Mouse (Mus musculus) embryonic facial prominence, embryonic 12.5 days (tissue): ENCODE data around the gene Sst. TPM values are rescaled to one million over a fixed set of nuclear protein-coding genes. Genes with fewer than 3 reads are reported as not detected.
"Not testable (repeated sequence)": the region's sequence is repeated elsewhere in the genome, so short reads cannot be mapped to it uniquely, and the experiment has no call there.

Experiments used
- ATAC-seq: fragments of 200-750 bp; cut with Nextera tagmentation; 2 replicates; pipeline ENCODE4 v1.8.0; 2017; ENCODE audit not compliant: insufficient number of reproducible peaks, insufficient read depth, low FRiP score, low TSS enrichment
- H3K27ac ChIP-seq: fragments of 300-500 bp; sonication (generic); 2 replicates; pipeline ENCODE4 v1.5.1; 2016; ENCODE audit warnings: mild to moderate bottlenecking
- H3K27me3 ChIP-seq: fragments of 300-500 bp; sonication (generic); 2 replicates; pipeline ENCODE4 v1.6.1; 2016; ENCODE audit warnings: mild to moderate bottlenecking, moderate library complexity
- H3K36me3 ChIP-seq: fragments of 300-500 bp; sonication (generic); 2 replicates; pipeline ENCODE4 v1.6.1; 2016; ENCODE audit warnings: mild to moderate bottlenecking
- H3K4me1 ChIP-seq: fragments of 300-500 bp; sonication (generic); 2 replicates; pipeline ENCODE4 v1.6.1; 2016
- H3K4me2 ChIP-seq: fragments of 300-500 bp; sonication (generic); replicated peaks from 2 replicates; pipeline ENCODE4 v1.6.1; 2016; ENCODE audit warnings: mild to moderate bottlenecking, moderate library complexity
- H3K4me3 ChIP-seq: fragments of 300-500 bp; sonication (generic); 2 replicates; pipeline ENCODE4 v1.5.1; 2016; ENCODE audit warnings: mild to moderate bottlenecking
- H3K9ac ChIP-seq: fragments of 300-500 bp; sonication (generic); 2 replicates; pipeline ENCODE4 v1.6.1; 2016; ENCODE audit warnings: mild to moderate bottlenecking, moderate library complexity
- H3K9me3 ChIP-seq: fragments of 300-500 bp; sonication (generic); 2 replicates; pipeline ENCODE4 v1.6.1; 2016; ENCODE audit warnings: mild to moderate bottlenecking, moderate library complexity
- WGBS: fragments of 180-500 bp; shearing (Covaris S2); methylation state at CpG from one replicate; pipeline ENCODE4 v1.1.7; 2016; 5-methylcytosine and 5-hydroxymethylcytosine counted together
- polyA plus RNA-seq: library from polyadenylated mRNA; unstranded; fragments of >200 nt; fragmentation: Nextera tagmentation; extraction: Ambion mirVana; gene quantifications from 2 replicates; pipeline ENCODE4 v1.2.1, GENCODE M21; 2016

The Sst gene
- polyA plus RNA-seq, 1 experiment from 2014 or later: 9.7 TPM

GRCm38 (mm10) chr16:23908076-23909014 lies 17.6 kb upstream of the Sst start:
- H3K27ac ChIP-seq, H3K9ac ChIP-seq, H3K4me2 ChIP-seq, H3K36me3 ChIP-seq, H3K27me3 ChIP-seq, H3K9me3 ChIP-seq, H3K4me1 ChIP-seq, H3K4me3 ChIP-seq, ATAC-seq: not testable (repeated sequence)
- 82% methylated on average over 9 of the region's 9 CpGs for WGBS

DNA sequence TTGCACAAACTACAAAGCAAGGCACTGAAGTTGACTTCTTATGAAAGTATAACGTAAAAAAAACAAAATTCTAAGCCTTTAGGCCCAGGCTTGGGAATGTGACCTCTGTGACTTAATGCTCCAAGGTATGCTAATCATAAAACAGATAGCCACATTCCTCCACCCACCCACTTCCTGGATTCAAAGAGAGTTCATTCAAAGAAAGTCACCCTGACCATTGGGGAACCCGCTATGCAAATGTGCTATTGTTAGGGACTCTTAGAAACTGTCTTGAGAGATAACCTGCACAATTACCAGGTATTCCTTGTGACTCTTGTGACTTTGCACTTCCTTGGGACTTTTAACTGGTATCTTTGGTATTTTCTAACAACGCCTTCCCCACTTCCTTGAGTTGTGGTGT lies 15.8 kb upstream of the Sst start:
- not testable (repeated sequence) for H3K27ac ChIP-seq, H3K4me2 ChIP-seq, H3K9me3 ChIP-seq, H3K9ac ChIP-seq, H3K4me1 ChIP-seq, H3K4me3 ChIP-seq, H3K36me3 ChIP-seq, H3K27me3 ChIP-seq, ATAC-seq
- 90% methylated on average over 3 of the region's 3 CpGs for WGBS

GRCm38 (mm10) chr16:23901411-23901810 lies 10.7 kb upstream of the Sst start:
- no peak for ATAC-seq
- H3K9me3 ChIP-seq: no peaks in the 10 kb centered on the region

DNA sequence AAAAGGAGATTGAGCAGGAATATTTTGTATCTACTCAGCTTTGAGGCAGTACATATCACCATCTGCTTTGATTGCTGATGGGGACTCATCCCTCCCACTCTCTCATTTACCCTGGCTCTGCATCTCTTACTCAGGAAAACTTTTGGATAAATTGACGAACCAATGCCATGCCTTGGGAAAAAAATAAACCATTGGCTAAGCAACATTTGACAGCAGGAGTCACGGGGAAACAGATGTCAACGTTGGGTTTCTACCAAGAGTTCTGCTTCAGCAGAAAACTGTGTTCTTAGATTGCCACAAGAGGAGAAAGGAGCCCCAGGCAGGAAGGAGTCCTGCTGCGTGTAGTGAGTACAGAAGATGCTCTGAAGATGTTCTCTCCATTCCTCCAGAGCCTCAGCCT lies 9.3 kb upstream of the Sst start:
- H3K9ac ChIP-seq: no peak overlapping the region
- WGBS: 76% methylated on average over 4 of the region's 4 CpGs
- H3K4me2 ChIP-seq: no peak overlapping the region
- no peak for ATAC-seq
- no peak overlapping the region for H3K4me3 ChIP-seq
- peaks cover 15% of the 10 kb centered on the region for H3K4me1 ChIP-seq
- H3K36me3 ChIP-seq: no peaks in the 10 kb centered on the region
- H3K9me3 ChIP-seq: no peaks in the 10 kb centered on the region
- no peak overlapping the region for H3K27ac ChIP-seq
- H3K27me3 ChIP-seq: no peaks in the 10 kb centered on the region

More at GRCm38 (mm10) chr16:23901411-23901810, 10.7 kb upstream of the Sst start:
- WGBS: 90% methylated on average over 7 of the region's 7 CpGs
- Histone ChIP-seq H3K27me3 (no peaks in the 10 kb centered on the region), H3K4me1 (peaks cover 15% of the 10 kb centered on the region), H3K9ac (no peak overlapping the region), H3K4me2 (no peak overlapping the region), H3K27ac (no peak overlapping the region), H3K36me3 (no peaks in the 10 kb centered on the region), H3K4me3 (no peak overlapping the region)

DNA sequence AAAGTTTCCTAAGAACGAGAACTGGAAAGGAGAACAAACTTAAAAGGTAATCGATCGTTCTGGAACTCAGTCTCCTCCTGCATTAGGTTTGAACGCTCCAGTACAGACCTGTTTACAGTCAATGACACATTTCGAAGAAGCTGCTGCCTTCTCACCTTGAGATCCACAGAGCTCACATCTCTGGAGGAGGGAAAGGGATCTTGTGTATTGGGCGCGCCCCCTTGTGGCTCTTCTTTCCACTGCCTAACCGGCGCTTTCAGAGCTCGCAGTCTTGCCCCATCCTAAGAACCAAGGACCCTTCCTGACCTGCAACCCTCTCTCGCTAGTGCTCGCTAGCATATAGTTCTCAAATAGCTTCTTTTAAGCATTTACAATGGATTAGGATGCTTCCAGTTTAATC lies 8.1 kb upstream of the Sst start:
- WGBS: 9% methylated on average over 12 of the region's 12 CpGs

GRCm38 (mm10) chr16:23897984-23898586 lies 7.3 kb upstream of the Sst start:
- Histone ChIP-seq H3K36me3 (no peaks in the 10 kb centered on the region), H3K9me3 (no peaks in the 10 kb centered on the region), H3K4me3 (peak overlapping the region; percentile 17; the same call in 1 of the 2 replicates), H3K27me3 (no peaks in the 10 kb centered on the region), H3K4me2 (peak overlapping the region; percentile 46), H3K9ac (no peak overlapping the region), H3K4me1 (peaks cover 15% of the 10 kb centered on the region), H3K27ac (no peak overlapping the region)
- 13% methylated on average over 15 of the region's 15 CpGs for WGBS
- no peak for ATAC-seq

More for the DNA sequence above, 8.1 kb upstream of the Sst start:
- Histone ChIP-seq H3K4me2 (peak overlapping the region; percentile 46), H3K9ac (no peak overlapping the region), H3K27ac (no peak overlapping the region), H3K9me3 (no peaks in the 10 kb centered on the region), H3K4me1 (peaks cover 15% of the 10 kb centered on the region), H3K27me3 (no peaks in the 10 kb centered on the region), H3K36me3 (no peaks in the 10 kb centered on the region), H3K4me3 (no peak overlapping the region)
- ATAC-seq: no peak

GRCm38 (mm10) chr16:23897486-23897885 lies 6.7 kb upstream of the Sst start:
- no peak overlapping the region for H3K9ac ChIP-seq
- H3K27me3 ChIP-seq: peaks cover 3% of the 10 kb centered on the region; the same call in 1 of the 2 replicates
- no peaks in the 10 kb centered on the region for H3K36me3 ChIP-seq
- WGBS: 67% methylated on average over 5 of the region's 5 CpGs
- H3K4me3 ChIP-seq: no peak overlapping the region
- H3K9me3 ChIP-seq: no peaks in the 10 kb centered on the region
- peaks cover 15% of the 10 kb centered on the region for H3K4me1 ChIP-seq
- H3K4me2 ChIP-seq: no peak overlapping the region
- ATAC-seq: no peak
- no peak overlapping the region for H3K27ac ChIP-seq

DNA sequence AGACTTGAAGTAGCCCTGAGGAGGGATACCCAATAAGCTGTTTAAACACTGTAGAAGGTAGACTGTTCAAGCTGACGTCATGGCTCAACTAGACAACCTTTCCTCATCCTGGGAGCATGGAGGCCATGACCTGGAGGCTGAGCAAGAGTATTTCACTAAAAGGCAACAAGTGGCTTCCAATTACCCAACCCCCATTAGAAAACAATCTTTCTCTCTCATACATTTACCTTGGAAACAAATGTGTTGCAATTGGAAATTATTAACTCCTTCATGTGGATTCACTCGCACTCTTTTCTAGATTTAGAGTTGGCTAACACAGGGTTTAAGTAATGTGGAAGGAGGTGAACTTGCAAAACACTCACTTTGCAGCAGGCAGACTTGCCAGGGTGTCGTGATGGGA lies 4.4 kb upstream of the Sst start:
- Histone ChIP-seq H3K9me3 (no peaks in the 10 kb centered on the region), H3K4me1 (peaks cover 19% of the 10 kb centered on the region), H3K4me3 (no peak overlapping the region), H3K4me2 (no peak overlapping the region), H3K36me3 (no peaks in the 10 kb centered on the region), H3K27me3 (peaks cover 27% of the 10 kb centered on the region), H3K27ac (no peak overlapping the region), H3K9ac (no peak overlapping the region)
- WGBS: 77% methylated on average over 3 of the region's 3 CpGs
- no peak for ATAC-seq

DNA sequence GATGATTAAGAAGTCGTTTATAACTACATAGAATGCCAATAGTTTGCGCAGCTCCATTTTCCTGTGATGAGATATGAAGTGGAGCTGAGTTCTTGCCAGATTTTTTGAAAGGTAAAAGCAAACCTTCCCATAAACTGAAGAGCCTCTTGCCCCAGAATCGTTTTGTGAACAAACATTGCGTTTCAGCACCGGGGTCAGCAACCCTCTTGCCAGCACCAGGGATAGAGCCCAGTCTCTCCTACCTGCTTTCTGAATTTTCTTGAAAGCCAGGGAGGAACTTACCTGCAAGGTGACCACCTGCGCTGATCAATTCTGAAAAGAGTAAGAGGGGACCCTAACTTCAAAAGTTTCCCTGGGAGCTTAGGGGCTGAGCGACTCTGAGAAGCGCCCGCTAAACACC lies 607 bp downstream of the Sst start:
- Histone ChIP-seq H3K9me3 (no peaks in the 10 kb centered on the region), H3K27ac (no peak overlapping the region), H3K4me3 (no peak overlapping the region), H3K4me1 (peaks cover 4% of the 10 kb centered on the region; the same call in 1 of the 2 replicates), H3K9ac (no peak overlapping the region), H3K27me3 (peaks cover 35% of the 10 kb centered on the region), H3K4me2 (peak overlapping the region; percentile 16; the same call in 1 of the 2 replicates), H3K36me3 (no peaks in the 10 kb centered on the region)
- 8% methylated on average over 9 of the region's 9 CpGs for WGBS
- no peak for ATAC-seq

DNA sequence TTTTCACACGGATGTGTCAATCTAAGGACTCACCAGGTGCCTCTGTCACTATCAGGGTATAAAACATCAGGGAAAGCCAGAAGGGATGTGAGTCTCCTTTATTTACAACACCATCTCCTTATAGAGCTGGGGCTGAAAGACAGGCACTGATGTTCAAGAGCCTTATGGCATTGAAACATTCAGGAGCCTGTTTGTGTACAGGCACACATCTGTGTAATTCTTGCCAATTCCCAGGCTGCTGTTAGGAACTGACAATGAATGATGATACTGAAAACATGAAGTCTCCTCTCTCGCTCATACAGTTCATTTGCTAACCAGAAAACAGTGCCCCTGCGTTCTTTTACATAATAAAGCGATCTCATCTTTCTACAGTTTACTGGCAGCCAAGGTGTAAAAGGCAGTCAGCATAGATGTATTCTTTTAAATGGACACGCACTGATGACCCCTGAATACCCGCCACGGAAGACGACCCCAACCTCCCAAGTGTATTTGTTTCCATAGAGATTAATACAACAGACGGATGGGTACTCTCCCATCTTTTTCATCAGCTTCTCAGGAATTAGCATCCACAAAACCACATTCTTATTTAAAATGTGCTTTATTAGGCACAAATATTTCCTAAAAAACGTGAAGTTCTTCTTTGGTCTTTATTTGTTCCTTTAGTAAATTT lies 2.7 kb downstream of the Sst start:
- H3K4me3 ChIP-seq: no peak overlapping the region
- H3K4me2 ChIP-seq: no peak overlapping the region
- WGBS: 75% methylated on average over 10 of the region's 10 CpGs
- H3K27ac ChIP-seq: no peak overlapping the region
- no peak for ATAC-seq
- H3K36me3 ChIP-seq: no peaks in the 10 kb centered on the region
- no peaks in the 10 kb centered on the region for H3K9me3 ChIP-seq
- peaks cover 35% of the 10 kb centered on the region for H3K27me3 ChIP-seq
- no peak overlapping the region for H3K9ac ChIP-seq
- peaks cover 4% of the 10 kb centered on the region; the same call in 1 of the 2 replicates for H3K4me1 ChIP-seq

GRCm38 (mm10) chr16:23885098-23885497 lies 5.7 kb downstream of the Sst start:
- 64% methylated on average over 12 of the region's 12 CpGs for WGBS
- Histone ChIP-seq H3K36me3 (no peaks in the 10 kb centered on the region), H3K4me1 (no peaks in the 10 kb centered on the region; the same call in 1 of the 2 replicates), H3K4me3 (no peak overlapping the region), H3K27ac (no peak overlapping the region), H3K9ac (no peak overlapping the region), H3K27me3 (peaks cover 7% of the 10 kb centered on the region), H3K9me3 (no peaks in the 10 kb centered on the region), H3K4me2 (0 out of 2 replicates have a peak overlapping the region, but pooled peaks have one; percentile 8)
- no peak for ATAC-seq
